Mouse (Mus musculus) gastrocnemius, adult 2 months (tissue): ENCODE results near the gene Dscam. TPM values are rescaled to one million over a fixed set of nuclear protein-coding genes. Genes with fewer than 3 reads are reported as not detected.
A peak's percentile ranks its signal among the peaks of the same experiment; 100 is the strongest.

Experiments used
- DNase-seq: peaks from one replicate; pipeline ENCODE4 v3.0.0; 2022
- H3K27ac ChIP-seq: fragments of 200-600 bp; 2 replicates; pipeline ENCODE4 v1.8.1; 2022; ENCODE audit warnings: mild to moderate bottlenecking
- H3K4me3 ChIP-seq: fragments of 200-600 bp; 2 replicates; pipeline ENCODE4 v1.8.1; 2022; ENCODE audit warnings: mild to moderate bottlenecking, moderate library complexity
- CTCF ChIP-seq: fragments of 200-600 bp; IDR thresholded peaks from 2 replicates; pipeline ENCODE4 v1.8.1; 2022; ENCODE audit warnings: antibody characterized with exemption, mild to moderate bottlenecking, moderate library complexity
- intact Hi-C: fragments of 180-260 bp; cut with DNase I; formaldehyde crosslinking; loops from one replicate; pipeline ENCODE4 v1.15.1; 2025
- total RNA-seq, 2 experiments: library from RNA; stranded (reverse); gene quantifications; 2 replicates each; pipeline ENCODE4 v1.2.3; 2021

The Dscam gene
- total RNA-seq, 2 experiments from 2014 or later, result not detected

GRCm38 (mm10) chr16:96723066-96723669 lies 447.4 kb downstream of the Dscam start:
- no peak for TF ChIP-seq CTCF
- DNase-seq, result no peak
- Histone ChIP-seq H3K27ac (no peak overlapping the region), H3K4me3 (no peak overlapping the region)
- intact Hi-C loops, result no loop called here

DNA sequence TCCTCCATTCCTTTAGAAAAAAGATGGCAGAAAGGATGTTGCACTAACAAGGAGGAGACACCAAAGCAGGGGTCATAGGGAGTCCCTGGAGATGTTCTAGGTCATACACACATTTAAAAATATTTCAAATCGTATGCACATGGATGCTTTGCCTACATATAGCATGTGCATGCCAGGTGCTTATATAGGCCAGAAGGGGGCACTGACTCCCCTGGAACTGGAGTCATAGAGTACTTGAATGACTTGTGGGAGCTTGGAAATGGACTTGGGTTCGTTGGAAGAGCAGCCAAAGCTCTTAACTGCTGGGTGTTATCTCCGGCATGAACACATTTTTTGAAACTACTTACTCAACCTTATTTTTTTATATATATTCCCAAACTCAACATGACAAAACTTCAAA lies 448.4 kb downstream of the Dscam start:
- H3K4me3 ChIP-seq, result no peak overlapping the region
- DNase-seq, result no peak
- TF ChIP-seq CTCF, result peak; percentile 3; the same call in 1 of the 2 replicates
- intact Hi-C loops, result no loop called here
- no peak overlapping the region for H3K27ac ChIP-seq

- no peak for TF ChIP-seq CTCF
- Histone ChIP-seq H3K27ac (no peak overlapping the region), H3K4me3 (no peak overlapping the region)
- intact Hi-C loops, result no loop called here
- DNase-seq, result no peak
Observed at GRCm38 (mm10) chr16:96721241-96721640, 449.3 kb downstream of the Dscam start.

- intact Hi-C loops, result no loop called here
- H3K27ac ChIP-seq, result no peak overlapping the region
- TF ChIP-seq CTCF, result no peak
- no peak overlapping the region for H3K4me3 ChIP-seq
- DNase-seq, result no peak
Observed at GRCm38 (mm10) chr16:96720666-96721065, 449.9 kb downstream of the Dscam start.

DNA sequence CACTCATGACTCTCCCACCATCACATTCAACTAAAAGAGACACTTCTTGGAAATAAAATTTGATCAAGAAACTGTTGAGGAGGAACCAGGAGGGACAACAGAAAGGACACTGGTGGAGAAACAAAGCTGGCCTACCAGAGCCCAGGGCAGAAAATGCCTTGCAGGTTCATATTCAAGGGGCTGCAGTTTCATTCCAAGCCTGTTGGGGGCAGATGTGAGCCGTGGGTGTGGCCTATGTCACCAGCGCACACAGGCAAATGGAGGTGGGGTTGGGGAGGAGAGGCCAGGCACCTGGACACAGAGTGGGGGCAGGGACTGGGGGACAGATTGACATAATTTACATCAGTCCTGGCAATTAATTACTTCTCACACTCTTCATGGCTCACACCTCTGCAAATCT lies 452.3 kb downstream of the Dscam start:
- H3K27ac ChIP-seq, result no peak overlapping the region
- no peak overlapping the region for H3K4me3 ChIP-seq
- TF ChIP-seq CTCF, result peak; percentile 5; the same call in 1 of the 2 replicates
- intact Hi-C loops, result no loop called here
- no peak for DNase-seq

DNA sequence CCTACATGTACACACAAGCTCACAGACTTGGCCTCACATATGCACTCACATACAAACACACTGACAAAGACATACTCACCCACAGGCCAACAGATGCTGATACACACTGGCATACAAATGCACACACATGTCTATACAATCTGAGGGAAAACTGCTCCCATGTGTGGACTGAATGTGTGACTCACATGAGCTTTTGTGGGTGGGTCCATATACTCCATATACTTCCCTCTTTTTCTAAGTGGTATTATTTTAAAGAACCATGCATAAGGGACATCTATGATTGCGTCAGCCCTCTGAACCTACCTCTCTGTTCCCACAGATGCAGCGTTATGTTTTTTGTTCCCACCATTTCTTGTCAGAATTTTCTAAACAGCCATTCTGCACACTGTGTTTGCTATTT lies 453.9 kb downstream of the Dscam start:
- Histone ChIP-seq H3K4me3 (no peak overlapping the region), H3K27ac (no peak overlapping the region)
- no peak for DNase-seq
- no peak for TF ChIP-seq CTCF
- intact Hi-C loops, result no loop called here

DNA sequence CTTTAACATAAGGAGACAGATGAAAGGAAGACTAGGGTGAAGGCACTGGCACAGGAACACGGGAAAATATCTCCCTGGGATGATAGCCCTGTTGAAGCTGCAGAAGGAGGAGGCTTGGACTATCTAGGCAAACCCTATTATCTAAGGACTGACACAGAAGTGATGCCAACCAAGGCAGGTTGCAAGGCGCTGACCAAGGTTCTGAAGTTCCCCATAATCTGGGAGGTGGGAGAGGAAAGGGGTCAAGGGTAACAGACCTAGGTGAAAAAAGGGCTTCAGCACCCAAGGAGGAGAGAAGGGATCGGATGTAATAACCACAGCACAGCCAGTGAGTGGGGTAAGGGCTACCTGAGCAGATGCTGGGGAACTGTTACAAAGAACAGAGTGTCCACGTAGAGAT lies 458.6 kb downstream of the Dscam start:
- no peak overlapping the region for H3K4me3 ChIP-seq
- intact Hi-C loops, result no loop called here
- no peak overlapping the region for H3K27ac ChIP-seq
- DNase-seq, result no peak
- TF ChIP-seq CTCF, result no peak

- no peak for DNase-seq
- Histone ChIP-seq H3K27ac (no peak overlapping the region), H3K4me3 (no peak overlapping the region)
- intact Hi-C loops, result no loop called here
- TF ChIP-seq CTCF, result no peak
Observed at GRCm38 (mm10) chr16:96700551-96700950, 470.0 kb downstream of the Dscam start.

GRCm38 (mm10) chr16:96695882-96696281 lies 474.7 kb downstream of the Dscam start:
- TF ChIP-seq CTCF, result no peak
- intact Hi-C loops, result no loop called here
- no peak for DNase-seq
- Histone ChIP-seq H3K4me3 (no peak overlapping the region), H3K27ac (no peak overlapping the region)

GRCm38 (mm10) chr16:96691576-96691975 lies 479.0 kb downstream of the Dscam start:
- intact Hi-C loops, result no loop called here
- no peak overlapping the region for H3K4me3 ChIP-seq
- no peak overlapping the region for H3K27ac ChIP-seq

GRCm38 (mm10) chr16:96690052-96690451 lies 480.5 kb downstream of the Dscam start:
- no peak overlapping the region for H3K4me3 ChIP-seq
- intact Hi-C loops, result no loop called here
- no peak for TF ChIP-seq CTCF
- H3K27ac ChIP-seq, result no peak overlapping the region
- DNase-seq, result no peak

More at GRCm38 (mm10) chr16:96691576-96691975, 479.0 kb downstream of the Dscam start:
- no peak for DNase-seq
- TF ChIP-seq CTCF, result no peak

GRCm38 (mm10) chr16:96689419-96689818 lies 481.1 kb downstream of the Dscam start:
- no peak for TF ChIP-seq CTCF
- DNase-seq, result no peak
- Histone ChIP-seq H3K27ac (no peak overlapping the region), H3K4me3 (no peak overlapping the region)
- intact Hi-C loops, result no loop called here

GRCm38 (mm10) chr16:96685065-96685464 lies 485.5 kb downstream of the Dscam start:
- Histone ChIP-seq H3K27ac (no peak overlapping the region), H3K4me3 (no peak overlapping the region)
- no peak for TF ChIP-seq CTCF
- DNase-seq, result no peak
- intact Hi-C loops, result no loop called here

DNA sequence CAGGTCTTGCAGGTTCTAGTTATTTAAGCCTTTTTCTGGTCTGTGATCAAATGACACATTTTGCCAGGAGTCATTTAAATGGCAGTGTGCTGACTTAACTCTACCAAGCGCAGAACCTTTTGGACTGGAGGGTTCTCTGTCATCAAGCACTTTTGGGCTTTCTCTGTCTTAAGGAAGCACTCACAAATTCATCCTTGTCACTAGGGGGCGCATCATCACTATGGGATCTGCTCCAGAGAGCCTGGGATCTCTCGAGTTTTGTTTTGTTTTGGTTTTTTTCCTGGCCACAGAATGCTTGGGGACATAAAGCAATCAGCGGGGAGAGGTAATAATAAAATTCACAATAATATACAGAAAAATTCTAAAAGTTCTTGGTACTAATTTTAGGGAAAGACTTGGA lies 486.0 kb downstream of the Dscam start:
- peak; percentile 60 for TF ChIP-seq CTCF
- intact Hi-C loops, result no loop called here
- no peak for DNase-seq
- H3K27ac ChIP-seq, result no peak overlapping the region
- no peak overlapping the region for H3K4me3 ChIP-seq
